Mouse (Mus musculus): ENCODE results near the gene Tenm4.

DNA sequence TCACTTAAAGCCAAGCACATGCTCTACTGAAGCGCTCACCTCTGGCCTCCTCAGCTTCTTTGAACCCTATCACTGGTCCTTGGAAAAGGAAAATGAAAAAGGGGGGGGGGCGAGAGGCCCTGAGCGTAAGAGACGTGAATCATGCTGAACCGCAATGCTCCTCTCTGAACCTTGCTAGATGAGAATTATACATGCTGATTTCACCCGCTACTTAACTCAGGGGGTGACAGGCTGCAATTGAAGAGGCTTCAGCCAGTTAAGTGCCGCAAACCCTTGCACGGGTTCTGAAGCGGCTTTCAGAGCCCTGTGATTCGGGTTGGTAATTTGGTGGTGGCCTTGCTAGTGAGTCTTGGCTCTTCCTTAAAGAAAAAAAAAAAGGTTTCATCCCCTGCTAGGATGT is 106.5 kb downstream of the Tenm4 start:
- TF ChIP-seq CTCF (IDR thresholded peaks at IDR 0.05; ENCODE audit: low read depth, low read length) (no peak), POLR2A (IDR thresholded peaks at IDR 0.05; ENCODE audit: extremely low read depth, insufficient read depth, low read length) (no peak)

All from liver, adult 2 months (tissue).